Mouse (Mus musculus): ENCODE measurements around the gene Zfp628.

Gene Zfp628

GRCm38 (mm10) chr7:4940068-4940479 is 25.1 kb downstream of the Zfp628 start:
- peak; percentile 61 for DNase-seq (ENCODE audit: low spot score)

- DNase-seq (ENCODE audit: low spot score) = no peak
Measured at GRCm38 (mm10) chr7:4942673-4943072, 27.7 kb downstream of the Zfp628 start.

- peak; percentile 85 for DNase-seq (ENCODE audit: low spot score)
Measured at GRCm38 (mm10) chr7:4943223-4943815, 28.3 kb downstream of the Zfp628 start.

- DNase-seq (ENCODE audit: low spot score) = no peak
Measured at GRCm38 (mm10) chr7:4947855-4948254, 32.8 kb downstream of the Zfp628 start.

- no peak for DNase-seq (ENCODE audit: low spot score)
Measured at GRCm38 (mm10) chr7:4948386-4948785, 33.4 kb downstream of the Zfp628 start.

- DNase-seq (ENCODE audit: low spot score) = no peak
Measured at GRCm38 (mm10) chr7:4950561-4951342, 35.7 kb downstream of the Zfp628 start.

GRCm38 (mm10) chr7:4953815-4954445 is 38.9 kb downstream of the Zfp628 start:
- no peak for DNase-seq (ENCODE audit: low spot score)

GRCm38 (mm10) chr7:4957361-4957760 is 42.3 kb downstream of the Zfp628 start:
- no peak for DNase-seq (ENCODE audit: low spot score)

- no peak for DNase-seq (ENCODE audit: low spot score)
Measured at GRCm38 (mm10) chr7:4963527-4963926, 48.5 kb downstream of the Zfp628 start.

- peak; percentile 18 for DNase-seq (ENCODE audit: low spot score)
Measured at GRCm38 (mm10) chr7:4964272-4964671, 49.3 kb downstream of the Zfp628 start, which contains the start of gene Sbk2. Sbk2 (minus strand) TSS chr7:4964406.

GRCm38 (mm10) chr7:4964988-4965387 is 50.0 kb downstream of the Zfp628 start:
- DNase-seq (ENCODE audit: low spot score) = no peak

GRCm38 (mm10) chr7:4971068-4971467 is 56.1 kb downstream of the Zfp628 start, which contains the start of gene Sbk3:
Sbk3 (minus strand) TSS chr7:4971168.
- DNase-seq (ENCODE audit: low spot score) = no peak

Data from yolk sac, embryonic 10.5 days (tissue).